Mouse (Mus musculus) kidney, adult 10 weeks (tissue): ENCODE measurements around the gene Ube2f. TPM values are rescaled to one million over a fixed set of nuclear protein-coding genes. Genes with fewer than 3 reads are reported as not detected.

Source experiments
- polyA plus RNA-seq: library from polyadenylated mRNA; stranded (reverse); fragments of 350-450 nt; fragmentation: Illumina TruSeq; extraction: RNeasy Lipid Tissue Mini Kit (QIAGEN cat#74804); gene quantifications from one replicate; pipeline ENCODE4 v1.2.3, GENCODE M21; 2014; ENCODE audit warnings: low read depth, low replicate concordance

Ube2f gene
- polyA plus RNA-seq: 90.8 TPM

DNA sequence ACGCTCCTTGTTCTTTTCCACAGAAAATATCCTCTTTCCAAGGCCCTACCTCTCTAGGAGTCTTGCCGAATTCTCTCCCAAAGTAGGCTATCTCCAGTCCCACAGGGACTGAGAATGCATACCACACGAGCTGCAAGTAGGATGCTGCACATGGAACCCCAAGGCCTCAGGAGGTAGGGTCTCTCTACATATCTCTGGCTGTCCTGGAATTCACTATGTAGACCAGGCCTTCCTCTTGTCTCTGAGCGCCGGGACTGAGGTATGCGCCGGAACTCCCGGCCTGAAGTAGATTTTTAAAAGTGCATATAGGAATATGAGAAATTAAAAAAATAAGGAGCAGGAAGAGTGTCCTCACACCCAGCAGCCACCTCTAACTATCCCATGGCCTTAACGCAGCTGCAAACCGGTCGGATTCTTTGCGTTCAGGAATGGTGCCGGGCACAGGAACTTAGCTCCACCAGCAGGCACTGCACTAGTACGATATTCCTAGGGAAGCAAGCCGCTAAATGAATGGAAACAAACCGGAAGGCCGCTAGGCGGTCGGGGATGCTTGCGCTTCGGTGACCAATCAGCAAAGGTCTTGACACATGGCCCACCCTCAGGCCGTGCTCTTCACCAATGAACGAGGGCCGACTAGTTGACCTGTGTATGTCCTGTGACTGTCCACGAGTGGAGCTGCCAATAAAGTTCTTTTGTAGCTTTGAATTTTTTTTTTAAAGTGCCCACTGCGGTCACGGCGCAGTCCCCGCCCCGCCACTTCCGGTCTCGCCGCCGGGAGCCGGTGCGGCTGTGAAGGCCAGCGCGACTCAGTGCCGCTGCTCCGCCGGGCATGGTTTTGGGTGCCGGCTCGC lies at the start of gene Ube2f:
TSS of gene Ube2f (plus strand) at position 741 of the 851 bp plus-strand sequence.

GRCm38 (mm10) chr1:91297799-91298744 lies 48.0 kb downstream of the Ube2f start, which contains the start of gene Scly:
TSS of gene Scly (plus strand) at chr1:91298338.

DNA sequence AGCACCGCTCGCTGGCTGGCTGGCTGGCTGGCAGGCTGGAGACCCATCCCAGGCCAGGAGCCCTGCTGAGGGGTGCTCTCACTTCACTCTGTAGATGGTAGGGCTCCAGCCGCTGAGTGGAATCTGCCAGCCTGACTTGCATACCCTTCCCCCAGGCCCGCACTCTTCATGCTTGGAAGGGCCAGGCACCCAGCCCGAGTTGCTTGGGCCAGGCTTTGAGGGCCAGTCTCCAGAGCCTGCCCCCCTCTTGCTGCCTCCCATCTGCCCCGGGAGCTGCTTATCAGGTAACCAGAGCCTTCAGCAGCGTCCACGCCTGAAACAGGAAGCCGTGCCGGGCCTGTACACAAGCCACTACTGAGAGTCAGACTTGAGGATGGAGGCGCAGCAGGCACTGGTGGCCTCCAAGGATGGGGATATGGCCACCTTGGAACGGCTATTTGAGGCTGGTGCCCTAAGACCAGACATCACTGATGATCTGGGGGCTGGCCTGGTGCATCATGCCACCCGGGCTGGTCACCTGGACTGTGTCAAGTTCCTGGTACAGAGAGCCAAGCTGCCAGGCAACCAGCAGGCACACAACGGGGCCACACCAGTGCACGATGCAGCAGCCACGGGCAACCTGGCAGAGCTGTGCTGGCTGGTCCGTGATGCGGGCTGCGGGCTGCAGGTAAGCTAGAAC lies 71.8 kb downstream of the Ube2f start, which contains the start of gene Espnl:
TSS of gene Espnl (plus strand) at position 316 of the 679 bp plus-strand sequence.

Other genes starting within 250 kb of the Ube2f start
- not detected for gene Rbm44, start 105.2 kb upstream of the Ube2f start, polyA plus RNA-seq
- gene Ramp1, start 70.5 kb upstream of the Ube2f start, polyA plus RNA-seq: not detected
- gene Scly, start 48.0 kb downstream of the Ube2f start, polyA plus RNA-seq: 25.8 TPM
- gene Espnl, start 71.8 kb downstream of the Ube2f start, polyA plus RNA-seq: 0.08 TPM
- not detected for gene Klhl30, start 100.7 kb downstream of the Ube2f start, polyA plus RNA-seq
- gene Erfe, start 116.1 kb downstream of the Ube2f start, polyA plus RNA-seq: not detected
- 39.9 TPM for gene Ilkap, start 148.5 kb downstream of the Ube2f start, polyA plus RNA-seq
- 0.44 TPM for gene Hes6, start 163.7 kb downstream of the Ube2f start, polyA plus RNA-seq
- gene Per2, start 209.0 kb downstream of the Ube2f start, polyA plus RNA-seq: 1.2 TPM
- 5.5 TPM for gene Traf3ip1, start 244.3 kb downstream of the Ube2f start, polyA plus RNA-seq